ENCODE assay signal across 1 mouse cellular context in the genomic region with DNA sequence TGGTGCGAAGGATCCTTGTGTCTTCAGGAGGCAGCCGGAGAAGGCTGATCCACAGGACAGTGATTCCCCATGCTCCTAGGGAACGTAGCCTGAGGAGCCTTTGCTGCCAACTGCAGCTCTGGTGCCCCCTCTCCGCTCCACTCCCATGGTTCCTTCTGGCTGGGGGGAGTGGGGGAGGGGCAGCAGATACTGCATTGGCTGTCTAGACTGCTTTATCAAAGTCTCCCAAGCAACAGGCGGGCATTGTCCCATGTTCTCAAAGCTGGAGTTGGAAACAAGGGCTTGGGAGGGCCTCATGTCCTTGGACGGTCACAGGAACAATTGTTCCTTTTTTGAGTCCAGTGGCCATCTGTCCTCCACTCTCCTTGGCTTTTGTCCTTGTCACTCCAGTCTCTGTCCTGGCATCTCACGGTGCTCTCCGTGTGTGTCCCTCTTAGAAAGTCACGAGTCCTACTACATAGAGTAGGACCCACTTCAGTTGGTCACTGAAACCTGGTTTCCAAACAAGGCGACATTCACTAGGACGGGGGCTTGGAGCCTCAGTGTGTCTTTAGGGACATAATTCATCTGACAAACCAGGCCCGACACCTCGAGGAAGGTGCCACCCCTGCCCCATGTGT.
TF ChIP-seq lines count a peak whose summit lies in the region.

No protein-coding gene starts in this region.

TF ChIP-seq in ES-E14, 5 proteins besides CTCF, POLR2A, EP300 and RAD21:
- no peak for TF ChIP-seq ZC3H11A (IDR thresholded peaks at IDR 0.05; ENCODE audit: borderline replicate concordance, low read depth, low read length)
- no peak for TF ChIP-seq ZNF384 (IDR thresholded peaks at IDR 0.05; ENCODE audit: low read depth, low read length)
- TF ChIP-seq CHD2 (IDR thresholded peaks at IDR 0.05; ENCODE audit: low read depth, low read length): no peak
- TF ChIP-seq MAFK (IDR thresholded peaks at IDR 0.05; ENCODE audit: insufficient read depth, low read depth, low read length): no peak
- no peak for TF ChIP-seq HCFC1 (IDR thresholded peaks at IDR 0.05; ENCODE audit: borderline replicate concordance, insufficient read depth, low read length)
